Mouse (Mus musculus): Measurements from ENCODE around the gene Lck. TPM values are rescaled to one million over a fixed set of nuclear protein-coding genes. Genes with fewer than 3 reads are reported as not detected.

Lck gene
- polyA plus RNA-seq (2015; fragmentation: Nextera tagmentation; extraction: Ambion mirVana): 10.7 and 26.5 TPM in 2 replicates

DNA sequence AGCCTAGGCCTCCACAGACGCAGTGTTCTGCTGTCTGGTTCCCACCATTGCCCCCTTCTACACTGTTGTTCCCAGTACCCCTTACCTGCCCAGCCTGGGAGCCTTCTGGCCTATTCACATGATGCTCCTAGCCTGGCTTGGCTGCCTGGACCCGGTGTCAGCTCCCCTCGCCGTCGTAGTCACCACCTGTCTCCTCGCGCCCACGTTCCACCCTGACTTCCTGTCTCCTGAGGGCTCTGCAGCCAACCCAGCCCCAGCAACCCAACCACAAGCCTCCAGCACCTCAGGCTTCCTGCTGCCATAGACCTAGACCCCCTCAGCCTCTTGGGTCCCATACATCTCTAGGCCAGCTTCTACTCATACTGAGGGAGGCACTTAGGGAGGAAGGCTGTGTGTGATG is at the start of gene Lck:
Gene Lck, minus strand, starts transcription at position 212 of the 400 bp plus-strand sequence.
- H3K4me2 ChIP-seq (ENCODE audit: low read depth, low read length): no peak within 1 kb of the TSS
- no peak for ATAC-seq (ENCODE audit: low read depth)
- no peaks in the 10 kb centered on the region for H3K9me3 ChIP-seq (ENCODE audit: control insufficient read depth, low read length)
- H3K27me3 ChIP-seq (ENCODE audit: control insufficient read depth, insufficient read depth, low read depth, low read length): no peaks in the 10 kb centered on the region; the same call in 1 of the 2 replicates
- H3K36me3 ChIP-seq (ENCODE audit: control insufficient read depth, insufficient read depth, low read length): no peaks in the 10 kb centered on the region
- H3K9ac ChIP-seq (ENCODE audit: low read length): no peak within 1 kb of the TSS
- H3K27ac ChIP-seq (ENCODE audit: low read length): peak within 1 kb of the TSS; percentile 62
- H3K4me3 ChIP-seq (ENCODE audit: low read length): no peak within 1 kb of the TSS
- peaks cover 5% of the 10 kb centered on the region; the same call in 1 of the 2 replicates for H3K4me1 ChIP-seq (replicated peaks; ENCODE audit: control insufficient read depth, insufficient read depth, low read length)
- 89% methylated on average over 8 of the region's 8 CpGs for WGBS

DNA sequence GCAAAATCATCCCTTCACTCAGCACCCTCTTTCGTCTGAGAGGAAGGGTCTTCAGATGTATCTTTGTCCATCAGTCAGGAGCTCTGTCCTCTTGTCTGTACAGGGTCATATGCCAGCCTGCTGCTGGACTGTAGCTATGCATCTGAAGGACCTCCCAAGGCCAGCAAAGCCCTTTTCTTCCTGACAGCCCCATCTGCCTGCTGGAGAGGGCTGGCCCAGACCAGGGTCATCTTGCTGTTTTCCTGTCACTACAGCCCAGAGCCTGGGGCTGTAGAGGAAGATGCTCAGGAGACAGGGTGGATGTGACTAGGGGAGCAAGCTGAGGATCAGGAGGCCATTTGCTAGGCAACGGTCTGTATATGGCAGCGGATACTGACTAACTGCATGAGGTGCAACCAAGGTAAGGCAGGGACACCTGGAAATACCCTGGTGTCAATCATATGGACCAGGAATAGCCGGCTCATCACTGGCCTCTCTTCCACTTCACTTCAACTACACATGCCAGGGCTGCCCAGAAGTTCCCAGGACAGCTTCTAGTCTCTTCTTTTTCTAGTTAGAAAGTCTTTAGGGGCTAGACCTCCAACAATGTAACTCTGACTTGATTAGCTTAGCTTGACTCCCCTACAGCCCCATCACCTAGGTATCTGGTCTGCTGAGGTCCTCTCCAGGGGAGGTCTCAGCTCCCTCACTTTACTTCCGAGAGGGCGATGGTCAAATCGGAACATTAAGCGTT is 49.5 kb upstream of the Lck start:
- peak overlapping the region; percentile 68 for H3K4me3 ChIP-seq (ENCODE audit: low read length)
- H3K9me3 ChIP-seq (ENCODE audit: control insufficient read depth, low read length): no peaks in the 10 kb centered on the region
- H3K27me3 ChIP-seq (ENCODE audit: control insufficient read depth, insufficient read depth, low read depth, low read length): no peaks in the 10 kb centered on the region
- peak overlapping the region; percentile 87 for H3K27ac ChIP-seq (ENCODE audit: low read length)
- no peak for ATAC-seq (ENCODE audit: low read depth)
- peaks cover 8% of the 10 kb centered on the region for H3K36me3 ChIP-seq (ENCODE audit: control insufficient read depth, insufficient read depth, low read length)
- peak overlapping the region; percentile 82 for H3K9ac ChIP-seq (ENCODE audit: low read length)
- peak overlapping the region; percentile 59 for H3K4me2 ChIP-seq (ENCODE audit: low read depth, low read length)
- WGBS: 18% methylated on average over 8 of the region's 8 CpGs
- H3K4me1 ChIP-seq (replicated peaks; ENCODE audit: control insufficient read depth, insufficient read depth, low read length): peaks cover 31% of the 10 kb centered on the region

DNA sequence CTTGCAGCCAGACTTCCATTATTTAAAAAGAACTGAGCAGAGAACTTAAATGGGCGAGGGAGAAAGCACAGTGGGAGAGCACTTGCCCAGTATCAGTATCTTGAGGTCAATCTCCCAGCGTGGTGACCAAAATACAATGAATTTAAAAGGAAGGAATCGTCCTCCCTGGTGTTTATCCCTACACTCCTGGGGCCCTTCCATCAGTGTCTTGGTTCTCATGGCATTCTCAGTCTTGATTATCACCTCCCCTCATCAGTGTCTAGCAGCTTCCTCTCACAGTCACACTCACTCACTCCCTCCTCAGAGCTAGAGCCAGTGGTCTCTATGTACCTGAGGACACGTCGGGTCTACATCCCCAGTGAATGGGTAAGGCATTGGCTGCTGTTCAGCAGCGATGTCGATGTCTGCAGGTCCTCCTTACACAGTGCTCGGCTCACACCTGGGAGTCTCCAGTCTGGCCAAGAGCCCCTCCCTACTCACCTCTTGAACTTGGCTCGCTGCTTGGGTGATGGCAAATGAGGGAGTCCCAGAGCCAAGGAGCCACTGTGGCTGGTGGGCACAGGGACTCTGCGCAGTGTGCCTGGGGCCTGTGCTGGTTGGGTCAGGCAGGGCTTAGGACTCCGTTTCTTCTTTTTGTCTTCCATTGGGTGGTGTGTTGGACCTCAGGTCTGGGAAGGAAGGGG is 48.8 kb upstream of the Lck start:
- no peaks in the 10 kb centered on the region for H3K9me3 ChIP-seq (ENCODE audit: control insufficient read depth, low read length)
- H3K36me3 ChIP-seq (ENCODE audit: control insufficient read depth, insufficient read depth, low read length): peaks cover under 1% of the 10 kb centered on the region; the same call in 1 of the 2 replicates
- ATAC-seq (ENCODE audit: low read depth): no peak
- peak overlapping the region; percentile 59 for H3K4me2 ChIP-seq (ENCODE audit: low read depth, low read length)
- no peak overlapping the region; the same call in 1 of the 2 replicates for H3K4me3 ChIP-seq (ENCODE audit: low read length)
- H3K4me1 ChIP-seq (replicated peaks; ENCODE audit: control insufficient read depth, insufficient read depth, low read length): peaks cover 32% of the 10 kb centered on the region
- H3K27me3 ChIP-seq (ENCODE audit: control insufficient read depth, insufficient read depth, low read depth, low read length): no peaks in the 10 kb centered on the region
- H3K9ac ChIP-seq (ENCODE audit: low read length): peak overlapping the region; percentile 82; the same call in 1 of the 2 replicates
- WGBS: 68% methylated on average over 11 of the region's 11 CpGs
- peak overlapping the region; percentile 7; the same call in 1 of the 2 replicates for H3K27ac ChIP-seq (ENCODE audit: low read length)

- Histone ChIP-seq H3K27me3 (ENCODE audit: control insufficient read depth, insufficient read depth, low read depth, low read length) (no peaks in the 10 kb centered on the region), H3K9ac (ENCODE audit: low read length) (peak overlapping the region; percentile 25; the same call in 1 of the 2 replicates), H3K36me3 (ENCODE audit: control insufficient read depth, insufficient read depth, low read length) (0 out of 2 replicates have a peak, but pooled peaks cover 2% of the 10 kb centered on the region), H3K4me1 (replicated peaks; ENCODE audit: control insufficient read depth, insufficient read depth, low read length) (peaks cover 32% of the 10 kb centered on the region), H3K4me2 (ENCODE audit: low read depth, low read length) (peak overlapping the region; percentile 11; the same call in 1 of the 2 replicates), H3K4me3 (ENCODE audit: low read length) (peak overlapping the region; percentile 13), H3K9me3 (ENCODE audit: control insufficient read depth, low read length) (no peaks in the 10 kb centered on the region), H3K27ac (ENCODE audit: low read length) (peak overlapping the region; percentile 65)
- 62% methylated on average over 8 of the region's 8 CpGs for WGBS
- ATAC-seq (ENCODE audit: low read depth): no peak
These were observed 47.9 kb upstream of the Lck start for GRCm38 (mm10) chr4:129621283-129621841.

DNA sequence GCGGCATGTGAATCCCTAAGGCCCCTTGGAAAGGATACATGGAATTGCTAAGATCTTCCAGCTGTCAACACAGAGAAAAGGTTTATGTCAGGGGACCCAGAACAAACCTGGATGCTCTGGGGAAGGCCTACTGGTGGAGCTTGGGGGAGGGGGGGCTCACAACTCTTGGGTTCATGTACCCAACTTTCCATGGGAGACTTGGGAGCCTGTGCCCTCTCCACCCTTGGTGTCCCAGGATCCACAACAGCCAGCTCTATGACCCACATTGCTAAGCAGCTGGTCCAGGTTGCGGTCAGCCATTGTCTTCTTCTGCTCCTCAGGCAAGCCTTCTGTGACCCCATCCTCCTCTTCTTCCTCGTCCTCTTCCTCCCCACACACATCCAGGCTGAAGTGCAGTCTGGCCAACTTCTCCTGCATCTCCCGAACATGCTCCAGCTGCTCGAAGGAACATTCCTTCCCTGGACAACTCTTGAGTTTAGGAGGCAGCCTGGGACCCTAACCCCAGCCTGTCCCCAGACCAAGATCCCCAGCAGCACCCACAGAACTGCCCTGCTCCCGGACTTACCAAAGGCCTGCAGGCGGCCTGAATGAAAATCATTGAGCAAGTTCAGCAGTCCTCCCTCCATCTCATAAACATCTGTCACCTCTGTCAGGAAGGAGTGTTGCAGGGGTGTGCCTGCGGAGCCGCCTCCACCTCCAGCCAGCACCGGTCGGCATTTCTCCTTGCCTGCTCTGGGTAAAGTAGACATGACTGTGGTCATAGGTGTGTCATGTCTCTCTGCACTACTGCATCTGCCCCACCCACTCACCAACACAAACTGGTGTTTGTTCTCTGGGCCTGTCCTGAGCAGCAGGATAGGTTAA is 47.2 kb upstream of the Lck start:
- Histone ChIP-seq H3K9ac (ENCODE audit: low read length) (peak overlapping the region; percentile 25; the same call in 1 of the 2 replicates), H3K4me2 (ENCODE audit: low read depth, low read length) (peak overlapping the region; percentile 11), H3K4me3 (ENCODE audit: low read length) (peak overlapping the region; percentile 13), H3K27me3 (ENCODE audit: control insufficient read depth, insufficient read depth, low read depth, low read length) (no peaks in the 10 kb centered on the region), H3K9me3 (ENCODE audit: control insufficient read depth, low read length) (no peaks in the 10 kb centered on the region), H3K27ac (ENCODE audit: low read length) (peak overlapping the region; percentile 65), H3K4me1 (replicated peaks; ENCODE audit: control insufficient read depth, insufficient read depth, low read length) (peaks cover 32% of the 10 kb centered on the region), H3K36me3 (ENCODE audit: control insufficient read depth, insufficient read depth, low read length) (peaks cover 6% of the 10 kb centered on the region; the same call in 1 of the 2 replicates)
- 73% methylated on average over 11 of the region's 11 CpGs for WGBS
- no peak for ATAC-seq (ENCODE audit: low read depth)

GRCm38 (mm10) chr4:129618786-129619691 is 45.6 kb upstream of the Lck start, which contains the start of gene Iqcc:
Gene Iqcc, minus strand, starts transcription at chr4:129619099.
- H3K4me2 ChIP-seq (ENCODE audit: low read depth, low read length): peak within 1 kb of the TSS; percentile 66
- peak; percentile 92 for ATAC-seq (ENCODE audit: low read depth)

DNA sequence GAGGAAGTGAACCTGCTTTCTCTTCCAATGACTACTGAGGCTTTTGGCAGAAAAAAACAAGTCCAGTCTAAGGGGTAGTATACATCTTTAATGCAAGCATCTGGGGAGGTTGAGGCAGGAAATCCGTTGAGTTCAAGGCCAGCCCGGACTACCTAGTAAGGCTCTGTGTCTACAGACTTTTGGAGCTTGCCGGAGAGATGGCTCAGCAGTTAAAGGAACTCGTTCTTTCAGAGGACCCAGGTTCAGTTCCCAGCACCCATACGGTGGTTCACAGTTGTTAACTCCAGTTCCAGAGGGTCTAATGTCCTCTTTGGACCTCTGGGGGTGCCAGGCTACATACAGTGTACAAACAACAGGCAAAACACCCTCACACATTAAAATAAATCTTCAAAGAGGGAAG is 44.6 kb upstream of the Lck start:
- peak overlapping the region; percentile 84 for H3K9ac ChIP-seq (ENCODE audit: low read length)
- H3K36me3 ChIP-seq (ENCODE audit: control insufficient read depth, insufficient read depth, low read length): peaks cover 6% of the 10 kb centered on the region; the same call in 1 of the 2 replicates
- H3K27me3 ChIP-seq (ENCODE audit: control insufficient read depth, insufficient read depth, low read depth, low read length): no peaks in the 10 kb centered on the region
- no peak overlapping the region for H3K27ac ChIP-seq (ENCODE audit: low read length)
- no peak for ATAC-seq (ENCODE audit: low read depth)
- peak overlapping the region; percentile 69 for H3K4me3 ChIP-seq (ENCODE audit: low read length)
- peaks cover 18% of the 10 kb centered on the region for H3K4me1 ChIP-seq (replicated peaks; ENCODE audit: control insufficient read depth, insufficient read depth, low read length)
- no peaks in the 10 kb centered on the region for H3K9me3 ChIP-seq (ENCODE audit: control insufficient read depth, low read length)
- 93% methylated on average over 5 of the region's 5 CpGs for WGBS
- peak overlapping the region; percentile 66 for H3K4me2 ChIP-seq (ENCODE audit: low read depth, low read length)

More at GRCm38 (mm10) chr4:129618786-129619691, 45.6 kb upstream of the Lck start, which contains the start of gene Iqcc:
- Histone ChIP-seq H3K27me3 (ENCODE audit: control insufficient read depth, insufficient read depth, low read depth, low read length) (no peaks in the 10 kb centered on the region), H3K9me3 (ENCODE audit: control insufficient read depth, low read length) (no peaks in the 10 kb centered on the region), H3K4me1 (replicated peaks; ENCODE audit: control insufficient read depth, insufficient read depth, low read length) (peaks cover 19% of the 10 kb centered on the region), H3K9ac (ENCODE audit: low read length) (peak within 1 kb of the TSS; percentile 84), H3K4me3 (ENCODE audit: low read length) (peak within 1 kb of the TSS; percentile 69), H3K36me3 (ENCODE audit: control insufficient read depth, insufficient read depth, low read length) (peaks cover 6% of the 10 kb centered on the region; the same call in 1 of the 2 replicates), H3K27ac (ENCODE audit: low read length) (peak within 1 kb of the TSS; percentile 77)
- 3% methylated on average over 43 of the region's 44 CpGs for WGBS

All from lung, embryonic 16.5 days (tissue).